In the genomic region with DNA sequence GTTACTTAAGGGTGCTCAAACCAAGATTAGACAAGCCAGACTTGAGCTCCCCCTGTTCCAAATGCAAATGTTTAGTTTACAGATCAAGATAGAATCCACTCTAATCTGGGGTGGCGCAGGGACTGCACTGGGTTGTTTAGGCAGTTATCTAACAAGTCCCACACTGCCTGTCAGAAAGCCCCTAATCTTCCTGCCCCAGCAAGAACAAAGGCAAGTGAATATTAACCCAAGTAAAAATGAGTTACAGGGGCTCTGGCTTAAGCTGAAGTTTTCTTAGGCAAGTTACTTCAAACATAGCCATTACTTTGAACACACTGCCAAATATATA, we compare ENCODE assay signal across 12 mouse cellular contexts. TPM values are rescaled to one million over a fixed set of nuclear protein-coding genes. Genes with fewer than 3 reads are reported as not detected.
DNase-seq lines count a peak whose midpoint lies in the region; ATAC-seq and TF ChIP-seq lines count a peak whose summit lies in the region.
"Had no signal": no experiment of that assay in that cellular context is flagged by ENCODE, and none has a peak within 500 bp of the region (broad histone marks: within the 10 kb centered on the region; RNA-seq: fewer than 3 reads in every experiment).

No protein-coding gene starts in this region.

- no peak overlapping the region for H3K4me3 ChIP-seq in hindbrain, embryonic 10.5 days
- H3K4me3 ChIP-seq in hindbrain, embryonic 13.5 days, result no peak overlapping the region
- H3K4me3 ChIP-seq in intestine, embryonic 15.5 days (replicated peaks), result no peak overlapping the region
- H3K4me3 ChIP-seq in liver, postnatal 0 days (ENCODE audit: low read depth, low read length), result no peak overlapping the region
- H3K4me3 ChIP-seq: forebrain, embryonic 15.5 days had no signal

- H3K27me3 ChIP-seq in hindbrain, embryonic 10.5 days (ENCODE audit: insufficient read depth, poor library complexity, severe bottlenecking), result no peaks in the 10 kb centered on the region
- no peaks in the 10 kb centered on the region for H3K27me3 ChIP-seq in hindbrain, embryonic 13.5 days
- H3K27me3 ChIP-seq in intestine, embryonic 15.5 days (replicated peaks), result no peaks in the 10 kb centered on the region
- no peaks in the 10 kb centered on the region for H3K27me3 ChIP-seq in liver, postnatal 0 days (ENCODE audit: insufficient read depth, low read length)
- H3K27me3 ChIP-seq: CH12.LX; forebrain, embryonic 15.5 days had no signal

- TF ChIP-seq EP300 in liver, postnatal 0 days (IDR thresholded peaks at IDR 0.05; ENCODE audit: low read depth), result peak; percentile 84

- DNase-seq in hindbrain, embryonic 10.5 days (ENCODE audit: low spot score), result no peak
- peak; percentile 40 for DNase-seq in embryo, embryonic 10 days (ENCODE audit: low spot score)
- DNase-seq in liver, postnatal 0 days, result peak; percentile 21
- no peak for DNase-seq in urinary bladder, postnatal 36 days (ENCODE audit: low spot score in 2 of 2)
- DNase-seq in ovary, adult 18-20 months (ENCODE audit: low spot score), result no peak
- no peak for DNase-seq in cerebellum, postnatal 14 days
- DNase-seq: cerebellum, adult 11 months; thymus, postnatal 4 days had no signal

- WGBS in hindbrain, embryonic 10.5 days, result 58% methylated on average over 1 of the region's 1 CpGs
- WGBS in hindbrain, embryonic 13.5 days, result 78% methylated on average over 1 of the region's 1 CpGs
- 37% methylated on average over 1 of the region's 1 CpGs for WGBS in intestine, embryonic 15.5 days
- 32% methylated on average over 1 of the region's 1 CpGs for WGBS in liver, postnatal 0 days (ENCODE audit: insufficient replicate concordance)

- H3K36me3 ChIP-seq in hindbrain, embryonic 10.5 days, result no peaks in the 10 kb centered on the region
- no peaks in the 10 kb centered on the region for H3K36me3 ChIP-seq in hindbrain, embryonic 13.5 days
- no peaks in the 10 kb centered on the region for H3K36me3 ChIP-seq in intestine, embryonic 15.5 days
- H3K36me3 ChIP-seq in liver, postnatal 0 days (replicated peaks; ENCODE audit: insufficient read depth, low read length), result no peaks in the 10 kb centered on the region
- H3K36me3 ChIP-seq: forebrain, embryonic 15.5 days had no signal

- no peak for TF ChIP-seq CTCF in liver, postnatal 0 days (IDR thresholded peaks at IDR 0.05; ENCODE audit: low read depth)

- no peak overlapping the region for H3K4me2 ChIP-seq in hindbrain, embryonic 13.5 days
- no peak overlapping the region for H3K4me2 ChIP-seq in intestine, embryonic 15.5 days (replicated peaks)
- no peak overlapping the region for H3K4me2 ChIP-seq in liver, postnatal 0 days (ENCODE audit: low read depth, low read length)
- H3K4me2 ChIP-seq: forebrain, embryonic 15.5 days had no signal

- no peak overlapping the region for H3K9ac ChIP-seq in hindbrain, embryonic 13.5 days
- no peak overlapping the region for H3K9ac ChIP-seq in intestine, embryonic 15.5 days
- H3K9ac ChIP-seq in liver, postnatal 0 days (replicated peaks), result no peak overlapping the region
- H3K9ac ChIP-seq: forebrain, embryonic 15.5 days had no signal

- H3K4me1 ChIP-seq in hindbrain, embryonic 10.5 days (replicated peaks), result no peaks in the 10 kb centered on the region
- H3K4me1 ChIP-seq in hindbrain, embryonic 13.5 days (replicated peaks), result no peaks in the 10 kb centered on the region
- 0 out of 2 replicates have a peak, but pooled peaks cover 4% of the 10 kb centered on the region for H3K4me1 ChIP-seq in intestine, embryonic 15.5 days (replicated peaks)
- H3K4me1 ChIP-seq in liver, postnatal 0 days (ENCODE audit: insufficient read depth), result no peaks in the 10 kb centered on the region
- H3K4me1 ChIP-seq: forebrain, embryonic 15.5 days had no signal

- no peaks in the 10 kb centered on the region for H3K9me3 ChIP-seq in hindbrain, embryonic 10.5 days
- no peaks in the 10 kb centered on the region for H3K9me3 ChIP-seq in hindbrain, embryonic 13.5 days
- H3K9me3 ChIP-seq in intestine, embryonic 15.5 days, result no peaks in the 10 kb centered on the region
- no peaks in the 10 kb centered on the region for H3K9me3 ChIP-seq in liver, postnatal 0 days (ENCODE audit: low read length)
- H3K9me3 ChIP-seq: forebrain, embryonic 15.5 days had no signal

- ATAC-seq in hindbrain, embryonic 13.5 days (ENCODE audit: low FRiP score), result no peak
- ATAC-seq in intestine, embryonic 15.5 days, result peak; percentile 73
- peak; percentile 77 for ATAC-seq in liver, postnatal 0 days
- ATAC-seq: forebrain, embryonic 15.5 days had no signal

- peak overlapping the region; percentile 53; the same call in 1 of the 2 replicates for H3K27ac ChIP-seq in hindbrain, embryonic 10.5 days
- no peak overlapping the region for H3K27ac ChIP-seq in hindbrain, embryonic 13.5 days
- H3K27ac ChIP-seq in intestine, embryonic 15.5 days, result peak overlapping the region; percentile 69
- H3K27ac ChIP-seq in liver, postnatal 0 days (ENCODE audit: low read depth), result no peak overlapping the region
- H3K27ac ChIP-seq: forebrain, embryonic 15.5 days had no signal

RNA-seq across cellular contexts. Expression of a gene that starts 33.5 kb away (rescaled TPM):
- polyA plus RNA-seq in hindbrain, embryonic 10.5 days (2016; fragmentation: Nextera tagmentation; extraction: Ambion mirVana), result 65.7 and 87.6 TPM in 2 replicates
- polyA plus RNA-seq in hindbrain, embryonic 13.5 days (2015; fragmentation: Nextera tagmentation; extraction: Ambion mirVana), result 59.1 and 59.5 TPM in 2 replicates
- 60.8 and 69.4 TPM in 2 replicates for polyA plus RNA-seq in intestine, embryonic 15.5 days (2015; fragmentation: Nextera tagmentation; extraction: Ambion mirVana)
- 18.5 and 22.3 TPM in 2 replicates for polyA plus RNA-seq in liver, postnatal 0 days (2015; fragmentation: Nextera tagmentation; extraction: Ambion mirVana)

Comparison
In these comparisons a context has a peak if more than half of its experiments do, and no peak if none do; other contexts are left out.
1. H3K27ac ChIP-seq: peak in hindbrain, embryonic 10.5 days (single experiment) and intestine, embryonic 15.5 days (single experiment); none in hindbrain, embryonic 13.5 days (single experiment) and liver, postnatal 0 days (single experiment).
2. DNase-seq: peak in embryo, embryonic 10 days (single experiment) and liver, postnatal 0 days (single experiment); none in hindbrain, embryonic 10.5 days (single experiment), urinary bladder, postnatal 36 days (0 of 2), ovary, adult 18-20 months (single experiment) and cerebellum, postnatal 14 days (0 of 2).